Mouse (Mus musculus) retina, postnatal 1 day (tissue): Measurements from ENCODE around the gene Ly6g6e.
"Not testable (repeated sequence)": the region's sequence is repeated elsewhere in the genome, so short reads cannot be mapped to it uniquely, and the experiment has no call there.

Experiments used
- DNase-seq: peaks from one replicate; pipeline ENCODE4 v3.0.0-alpha.2; 2012

Ly6g6e gene

DNA sequence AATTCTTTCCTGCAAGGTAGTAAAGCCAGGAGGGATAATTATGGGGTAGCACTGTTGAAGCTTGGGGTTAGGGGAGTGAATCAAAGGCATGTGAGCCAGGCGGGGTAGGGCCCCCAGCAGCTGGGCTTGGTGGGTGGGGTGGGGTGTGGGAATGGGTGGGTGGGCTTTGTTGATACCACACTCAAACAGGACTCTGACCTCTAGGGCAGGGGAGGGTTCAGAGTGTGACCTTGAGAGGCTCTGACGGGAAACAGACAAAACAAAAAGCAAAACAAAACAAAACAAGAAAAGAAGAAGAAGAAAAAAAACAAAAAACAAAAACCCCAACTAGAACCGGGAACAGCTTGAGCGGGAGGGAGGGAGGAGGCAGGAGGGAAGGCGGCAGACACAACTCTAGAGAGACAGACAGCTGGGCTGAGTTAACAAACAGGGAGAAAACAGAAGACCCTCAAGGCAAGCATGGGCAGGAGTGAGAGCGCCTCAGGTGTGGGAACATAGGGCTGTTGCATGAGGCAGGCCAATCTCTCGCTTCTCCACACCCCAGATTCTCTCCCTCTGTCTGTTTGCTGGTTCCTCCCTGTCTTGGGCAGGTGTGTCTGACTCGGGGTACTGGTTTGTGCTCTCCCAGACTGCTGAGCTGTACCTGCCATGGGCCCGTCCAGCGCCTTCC lies at the start of gene Ly6g6e:
Ly6g6e (plus strand) TSS at position 396 of the 670 bp plus-strand sequence.
- no peak for DNase-seq

DNA sequence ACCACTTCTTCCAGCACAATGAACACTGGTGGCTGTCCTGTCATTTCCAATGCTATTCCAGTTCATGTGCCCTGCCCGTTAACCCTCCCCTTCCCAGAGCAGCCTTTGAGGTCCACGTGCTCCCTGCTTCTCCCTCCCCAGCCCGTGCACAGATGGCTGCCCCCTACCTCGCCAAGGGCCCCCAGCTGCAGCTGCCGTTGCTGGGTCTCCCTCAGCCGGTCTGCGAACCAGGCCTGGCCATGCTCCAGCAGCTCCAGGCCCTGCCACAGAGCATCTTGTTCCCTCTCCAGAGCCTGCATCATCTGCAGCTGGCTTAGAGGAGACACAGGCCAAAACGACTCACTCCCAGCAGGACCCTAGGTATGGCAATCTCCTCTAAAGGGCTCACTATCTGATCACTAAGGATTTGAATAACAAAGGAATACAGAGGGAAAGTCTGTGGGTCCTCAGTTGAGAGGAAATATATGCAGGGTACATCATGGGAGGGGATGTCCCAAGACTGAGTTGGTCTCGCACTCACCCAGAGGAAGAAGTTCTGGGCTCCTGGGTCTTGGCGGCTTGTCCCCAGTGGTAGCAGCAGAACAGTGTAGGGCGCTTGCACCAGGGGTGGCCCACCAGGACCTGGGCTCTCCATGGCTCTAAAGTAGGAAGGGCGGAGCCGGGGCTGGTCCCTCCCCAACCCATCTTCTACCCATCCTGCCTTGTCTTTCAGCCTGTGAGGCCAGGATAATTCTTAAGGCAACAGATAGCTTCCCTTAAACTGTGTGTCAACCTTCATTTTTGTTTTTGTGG lies 49.2 kb upstream of the Ly6g6e start, which contains the start of gene Sapcd1:
Sapcd1 (minus strand) TSS at position 740 of the 792 bp plus-strand sequence.
- DNase-seq: peak; percentile 97

DNA sequence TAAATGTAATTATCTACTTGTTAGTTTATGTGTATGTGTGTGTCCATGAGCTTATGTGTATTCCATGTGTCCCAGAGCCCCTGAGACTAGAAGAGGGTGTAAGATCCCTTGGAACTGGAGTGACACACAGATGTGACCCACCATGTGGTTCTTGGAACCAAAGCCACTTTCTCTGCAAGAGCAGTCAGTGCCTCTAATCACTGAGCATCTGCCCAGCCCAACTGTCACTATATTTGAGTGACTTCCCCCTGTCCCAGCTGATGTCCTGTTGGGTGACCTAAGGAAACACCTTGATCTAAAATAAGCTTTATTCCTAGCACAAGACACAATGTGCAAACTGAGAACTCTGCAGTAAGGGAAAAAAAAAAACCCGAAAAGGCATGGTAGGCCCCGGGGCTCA lies 48.4 kb upstream of the Ly6g6e start:
- no peak for DNase-seq

DNA sequence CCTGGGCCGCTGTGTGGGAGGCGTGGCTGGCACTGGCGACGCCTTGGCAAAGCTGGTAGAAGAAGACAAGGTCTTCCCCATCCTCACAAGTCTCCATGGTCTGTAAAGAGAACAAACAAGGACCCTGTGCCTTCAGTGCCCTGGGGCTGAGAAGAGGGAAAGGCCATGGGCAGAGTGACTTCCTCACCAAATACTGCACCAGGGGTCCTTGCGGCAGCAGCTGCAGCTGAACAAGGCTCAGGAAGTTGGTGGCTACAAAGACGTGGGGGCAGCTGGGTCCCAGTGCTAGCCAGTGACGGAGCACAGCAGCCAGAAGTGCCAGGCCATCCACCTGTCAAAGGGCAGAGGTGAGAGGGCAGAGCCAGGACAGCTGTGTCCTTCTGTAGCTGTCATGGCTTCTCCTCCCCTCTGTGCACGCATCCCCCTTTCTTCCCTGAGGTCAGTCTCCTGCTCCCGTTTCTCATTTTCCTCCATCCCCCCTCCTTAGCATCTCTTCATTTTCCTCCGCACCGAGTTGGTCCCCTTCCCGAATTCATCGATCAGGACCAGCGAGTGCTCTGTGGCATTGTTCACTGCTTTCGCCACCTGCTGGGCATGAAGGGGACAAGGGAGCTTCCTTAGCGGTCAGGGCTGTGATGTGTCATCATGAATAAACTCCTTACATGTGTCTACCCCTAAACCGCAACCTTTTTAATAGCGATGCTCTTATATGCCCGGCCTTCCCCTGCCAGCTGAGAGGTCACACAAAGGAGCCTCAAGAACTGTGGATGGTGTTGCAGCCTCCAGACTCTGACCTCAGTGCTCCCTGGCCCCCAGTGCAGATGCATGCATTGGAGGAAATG lies 46.8 kb upstream of the Ly6g6e start:
- DNase-seq: peak; percentile 75

DNA sequence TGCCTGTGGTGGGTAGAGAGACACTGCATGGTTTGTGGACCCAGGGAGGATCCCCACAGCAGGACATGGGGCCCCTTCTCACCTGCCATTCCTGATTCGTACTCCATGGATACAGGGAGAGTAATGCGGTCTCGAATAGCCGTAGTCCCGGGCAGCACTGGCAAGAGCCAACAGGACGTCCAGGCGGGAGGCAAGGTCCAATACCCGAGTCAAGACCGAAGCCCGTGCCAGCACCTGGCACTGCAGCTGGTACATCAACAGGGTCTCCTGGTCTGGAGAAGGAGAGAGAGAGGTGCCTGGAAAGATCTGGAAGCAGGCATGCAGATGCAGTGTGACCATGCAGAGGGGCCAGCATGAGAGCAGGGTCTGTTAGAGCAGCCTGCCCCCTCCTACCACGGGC lies 45.4 kb upstream of the Ly6g6e start:
- DNase-seq: no peak

DNA sequence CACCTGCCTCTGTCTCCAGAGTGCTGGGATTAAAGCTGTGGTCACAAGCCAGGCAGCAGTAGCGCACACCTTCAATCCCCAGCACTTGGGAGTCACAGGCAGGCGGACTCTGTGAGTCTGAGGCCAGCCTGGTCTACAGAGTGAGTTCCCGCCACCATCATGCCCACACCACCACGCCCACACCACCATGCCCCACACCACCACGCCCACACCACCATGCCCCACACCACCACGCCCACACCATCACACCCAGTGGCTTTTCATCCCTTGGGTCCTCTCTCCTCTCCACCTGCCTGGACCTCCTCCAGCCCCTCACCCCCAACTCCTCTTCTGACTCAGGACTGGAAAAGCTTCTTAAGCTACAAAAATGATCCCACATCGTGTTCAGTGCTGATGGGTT lies 44.8 kb upstream of the Ly6g6e start:
- DNase-seq: no peak

DNA sequence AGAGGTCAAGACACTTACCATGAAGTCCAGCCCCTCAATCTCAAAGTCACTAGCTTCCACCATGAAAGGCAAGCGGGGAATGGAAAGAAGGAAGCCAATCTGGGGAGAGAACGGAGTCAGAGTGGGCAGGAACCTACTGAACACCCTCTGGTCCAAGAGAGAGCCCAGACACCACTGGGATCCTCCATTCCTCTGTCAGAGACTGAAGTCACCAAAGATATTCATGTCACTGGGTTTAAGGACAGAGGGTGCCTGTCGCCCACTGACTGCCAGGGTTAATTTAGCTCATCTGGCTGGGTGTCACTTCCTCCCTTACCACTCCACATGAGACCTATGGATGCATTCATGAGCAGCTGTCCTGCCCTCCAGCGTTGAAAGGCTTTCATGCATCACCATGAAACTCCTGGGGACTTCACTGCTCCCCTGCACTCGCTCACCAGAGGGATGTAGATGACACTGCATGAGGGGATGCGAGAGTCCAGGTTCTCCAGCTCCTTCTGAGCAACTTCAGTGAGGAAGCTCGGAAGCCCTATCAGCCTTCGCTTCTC lies 44.3 kb upstream of the Ly6g6e start:
- DNase-seq: peak; percentile 52

DNA sequence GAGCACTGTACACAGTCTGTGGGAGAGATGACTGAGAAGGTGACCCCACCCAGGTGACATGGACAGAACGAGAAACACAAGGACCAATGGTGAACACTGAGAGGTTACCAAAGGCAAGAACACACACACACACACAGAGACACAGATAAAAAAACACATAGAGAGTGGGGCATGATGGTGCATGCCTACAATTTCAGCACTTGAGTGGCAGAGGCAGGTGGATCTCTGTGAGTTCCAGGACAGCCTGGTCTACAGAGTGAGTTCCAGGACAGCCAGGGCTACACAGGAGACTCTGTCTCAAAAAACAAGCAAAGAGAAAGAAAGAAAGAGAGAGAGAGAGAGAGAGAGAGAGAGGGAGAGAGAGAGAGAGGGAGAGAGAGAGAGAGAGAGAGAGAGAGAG lies 43.0 kb upstream of the Ly6g6e start:
- DNase-seq: not testable (repeated sequence)

DNA sequence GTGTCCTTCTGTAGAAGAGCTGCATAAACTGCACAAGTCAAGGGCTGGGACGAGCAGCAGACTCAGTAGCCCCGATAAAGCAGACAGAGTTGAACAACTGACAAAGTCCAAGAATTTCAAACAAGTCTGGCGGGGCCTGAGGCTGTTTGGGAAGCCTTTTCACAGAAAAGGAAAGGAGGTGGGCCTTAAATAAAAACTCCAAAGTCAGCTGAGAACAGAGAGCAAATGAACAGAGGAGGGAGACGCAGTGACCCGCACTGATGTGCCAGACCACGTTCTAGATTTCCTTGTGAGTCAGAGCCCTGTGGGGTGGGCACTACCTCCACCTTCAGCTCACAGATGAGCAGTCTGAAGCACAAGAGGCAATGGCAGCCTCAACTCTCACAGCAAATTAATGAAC lies 41.8 kb upstream of the Ly6g6e start:
- no peak for DNase-seq

DNA sequence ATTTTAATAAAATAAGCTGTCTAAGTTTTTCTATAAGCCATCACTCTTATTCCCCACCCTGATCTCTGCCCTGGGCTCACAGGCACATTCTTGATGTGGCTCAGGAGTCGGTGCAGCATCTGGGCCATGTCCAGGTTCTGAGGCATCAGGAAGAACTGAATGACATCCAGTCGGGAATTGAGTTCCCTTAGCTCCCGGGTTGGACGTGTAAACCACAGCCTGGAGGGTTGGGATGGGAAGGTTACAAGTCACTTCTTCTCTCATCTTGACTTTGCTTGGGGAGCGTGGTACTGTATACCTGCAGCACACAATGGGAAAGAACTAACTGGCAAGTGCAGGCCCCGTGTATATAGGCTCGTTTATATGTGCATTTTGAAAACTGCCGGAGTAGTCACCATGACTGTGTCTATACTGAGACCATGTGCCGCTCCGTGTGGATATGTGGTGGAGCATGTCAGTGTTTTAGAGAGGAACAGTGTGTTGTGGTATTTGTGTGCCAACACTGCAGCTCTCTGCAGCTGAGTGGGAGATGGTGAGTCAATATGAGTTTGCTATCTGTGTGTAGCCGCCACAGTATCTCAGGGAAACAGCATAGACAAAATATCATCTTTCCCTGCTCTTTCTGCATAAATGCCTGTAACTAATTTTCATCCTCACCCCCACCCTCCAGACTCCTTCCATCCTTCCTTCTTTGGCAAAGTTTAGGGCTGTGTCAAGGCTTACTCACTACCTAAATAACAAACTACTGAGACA lies 37.4 kb upstream of the Ly6g6e start:
- DNase-seq: no peak

DNA sequence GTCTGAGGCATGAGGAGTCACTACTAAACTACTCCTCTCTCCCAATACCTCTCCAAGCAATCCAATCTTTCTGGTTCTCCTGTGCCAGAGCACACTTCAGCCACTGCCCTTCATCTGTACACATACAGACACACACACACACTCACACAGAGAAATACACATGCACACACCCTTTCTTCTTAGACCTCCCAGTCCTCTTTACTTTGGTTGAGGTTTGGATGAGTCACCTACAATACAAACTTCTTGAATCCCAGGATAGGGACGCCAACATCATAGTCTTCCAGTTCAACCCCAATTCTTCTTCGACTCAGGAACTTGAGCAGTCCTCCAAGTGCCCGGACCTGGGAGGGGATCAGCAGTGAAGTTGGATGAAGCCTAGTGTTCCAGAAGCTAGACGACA lies 32.9 kb upstream of the Ly6g6e start:
- no peak for DNase-seq

DNA sequence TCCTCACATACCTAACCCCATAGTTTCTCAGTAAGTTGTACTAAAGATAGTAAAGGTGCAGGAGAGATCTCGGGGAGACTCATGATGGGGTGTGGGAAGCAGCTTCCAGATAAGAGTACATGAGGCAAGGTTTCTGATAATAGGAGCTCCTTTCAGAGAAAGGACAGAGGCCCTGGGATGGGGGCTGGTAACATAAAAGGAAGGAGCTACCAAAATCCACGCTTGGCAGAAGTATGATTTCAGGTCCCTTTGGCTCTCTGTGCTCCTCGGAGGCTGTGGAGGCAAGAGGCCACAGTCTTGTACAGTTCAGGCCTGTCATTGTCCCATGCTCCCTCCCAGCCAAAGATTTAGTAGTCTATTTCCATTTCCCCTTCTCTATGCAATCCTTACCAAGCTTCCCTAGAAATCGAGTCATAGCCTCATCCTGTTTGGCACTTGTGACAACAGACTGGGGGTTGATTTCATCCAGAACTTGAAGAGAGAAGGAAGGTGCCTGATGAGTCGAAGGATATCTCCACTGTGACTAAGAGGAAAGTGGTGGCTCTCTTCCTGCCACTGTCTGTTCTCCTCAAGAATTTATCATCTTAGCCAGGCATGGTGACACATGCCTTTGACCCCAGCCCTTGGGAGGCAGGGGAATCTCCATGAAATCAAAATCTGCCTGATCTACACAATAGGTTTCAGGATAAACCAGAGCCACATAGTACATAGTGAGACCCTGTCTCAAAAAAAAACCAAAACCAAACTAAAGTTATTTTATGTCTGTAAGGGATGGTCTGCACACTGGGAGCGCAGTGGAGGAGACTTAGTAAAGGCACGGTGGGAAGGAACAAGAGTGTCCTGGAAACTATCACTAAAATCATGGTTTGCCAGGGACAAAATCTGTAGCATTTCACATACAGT lies 31.5 kb upstream of the Ly6g6e start:
- DNase-seq: no peak

DNA sequence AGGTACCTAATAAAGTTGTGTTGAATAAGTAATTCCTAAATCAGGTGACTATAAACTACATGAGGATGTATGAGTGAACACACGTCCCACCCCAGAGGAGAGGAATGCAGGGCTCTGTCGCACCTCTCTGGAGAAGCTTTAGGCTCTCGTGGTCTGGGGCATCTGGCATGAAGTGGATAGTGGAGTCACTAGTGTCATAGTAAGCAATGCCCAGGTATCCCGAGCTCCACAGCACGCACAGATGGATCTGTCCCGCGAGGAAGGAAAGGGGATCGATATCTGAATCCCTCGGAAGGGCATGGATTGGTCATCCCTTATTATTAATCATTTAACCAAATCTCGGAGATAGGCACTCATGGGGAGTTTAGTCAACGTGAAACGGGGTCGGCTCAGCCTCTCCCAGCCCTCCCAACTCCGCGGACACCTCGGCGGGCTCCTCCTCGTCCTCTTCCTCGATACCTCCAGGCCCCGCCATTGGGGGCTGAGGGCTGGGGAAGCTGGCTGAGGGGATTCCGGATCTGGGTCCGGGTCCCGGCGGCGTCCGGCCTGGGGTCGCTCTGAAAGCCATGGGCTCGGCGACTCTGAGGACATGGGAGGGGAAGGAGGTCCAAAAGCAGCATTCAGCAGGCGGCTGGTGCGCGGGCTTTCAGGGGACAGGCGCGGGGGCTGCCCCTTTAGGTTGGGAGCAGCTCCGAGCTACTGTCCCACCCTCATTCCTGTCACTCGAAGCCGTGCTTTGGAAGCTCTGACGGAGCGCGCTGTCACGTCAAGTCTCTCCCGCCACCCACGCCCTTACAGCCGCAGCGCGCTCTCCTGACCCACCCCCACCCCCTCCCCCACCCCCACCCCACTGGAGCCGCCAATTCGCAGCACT lies 30.7 kb upstream of the Ly6g6e start:
- no peak for DNase-seq

DNA sequence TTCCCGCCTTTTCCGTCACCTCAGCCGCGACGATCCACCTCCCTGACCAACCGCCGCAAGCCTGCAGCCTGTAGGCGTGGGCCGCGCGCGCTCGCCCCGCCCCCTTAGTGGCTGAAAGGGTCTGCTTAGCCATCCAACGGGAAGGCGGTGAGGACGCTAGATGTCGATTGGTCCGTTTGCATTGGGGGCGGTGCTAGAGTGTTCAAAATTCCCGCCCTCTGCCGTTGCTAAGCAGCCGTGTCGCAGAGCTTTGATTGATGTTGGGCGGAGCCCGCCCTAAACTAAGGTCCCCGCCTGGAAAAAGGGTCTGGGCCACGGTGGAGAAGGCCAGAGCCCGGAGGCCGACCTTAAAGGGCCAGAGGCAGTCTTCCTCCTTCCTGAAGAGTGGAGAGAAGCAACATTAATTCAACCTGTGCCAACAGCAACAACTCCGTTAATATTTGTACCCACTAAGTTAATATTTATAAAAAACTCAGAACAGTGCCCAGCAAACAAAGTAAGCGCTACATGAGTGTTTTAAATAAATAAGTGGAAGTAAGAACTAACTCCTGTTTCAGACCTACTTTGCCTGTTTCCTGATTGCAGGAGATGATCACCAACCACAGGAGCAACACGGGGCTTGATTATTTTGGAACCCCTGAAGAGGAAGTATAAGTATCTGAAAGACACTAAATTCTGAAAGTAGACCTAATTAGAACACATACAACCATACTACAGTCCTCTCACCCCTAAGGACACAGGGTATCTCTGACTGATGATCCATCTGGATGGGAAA lies 29.8 kb upstream of the Ly6g6e start, which contains the start of gene Msh5:
Msh5 (minus strand) TSS at position 65 of the 775 bp plus-strand sequence.
- DNase-seq: peak; percentile 100

DNA sequence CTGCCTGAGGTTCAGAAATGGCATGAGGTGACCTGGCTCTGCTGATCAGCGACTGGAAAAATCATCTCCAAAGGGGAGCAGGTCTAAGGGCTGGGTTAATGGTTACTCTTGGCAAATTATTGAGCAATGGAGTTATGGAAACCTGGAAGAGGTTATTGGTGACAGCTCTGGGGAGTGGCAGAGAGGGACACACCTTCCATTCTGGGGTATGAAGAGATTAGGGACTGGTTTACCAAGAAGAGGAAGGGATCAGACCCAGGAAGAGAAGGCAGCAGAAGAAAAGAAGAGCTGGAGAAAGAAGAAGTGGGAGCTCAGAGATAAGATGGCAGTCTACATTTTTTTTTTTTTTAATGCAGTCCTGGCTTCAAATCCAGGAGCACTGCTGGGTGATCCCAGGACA lies 29.0 kb upstream of the Ly6g6e start:
- DNase-seq: no peak

DNA sequence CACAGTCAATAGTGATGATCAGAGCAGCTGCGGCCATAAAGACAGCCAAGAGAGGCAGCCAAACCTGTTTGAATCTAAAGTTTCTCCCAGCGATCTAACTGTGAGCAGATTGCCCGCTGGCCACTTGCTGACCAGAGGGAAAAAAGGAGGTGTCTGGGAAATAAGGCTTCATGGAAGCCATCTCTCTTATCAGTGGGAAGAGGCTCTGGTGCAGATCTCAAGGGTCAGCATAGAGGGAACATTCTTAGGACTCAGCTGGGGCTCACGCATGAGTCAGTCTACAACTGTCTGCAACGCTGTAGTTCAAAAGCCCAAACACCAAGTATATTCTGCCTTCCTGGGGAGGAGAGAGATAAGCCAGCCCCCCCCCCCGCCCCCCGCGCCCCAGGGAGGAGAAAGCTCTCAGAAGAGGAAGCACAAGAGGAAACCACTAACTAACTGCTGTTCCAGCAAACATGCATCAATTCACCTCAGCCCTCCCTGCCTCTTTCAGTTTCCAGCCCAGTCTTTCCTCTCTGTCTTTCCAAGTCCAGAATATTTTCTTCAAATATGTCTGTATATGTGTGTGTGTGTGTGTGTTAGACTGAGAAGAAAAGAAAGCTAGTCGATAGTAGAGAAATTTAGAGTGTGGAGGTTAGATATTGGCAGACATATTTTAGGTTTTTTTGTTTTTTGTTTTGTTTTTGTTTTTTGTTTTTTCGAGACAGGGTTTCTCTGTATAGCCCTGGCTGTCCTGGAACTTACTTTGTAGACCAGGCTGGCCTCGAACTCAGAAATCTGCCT lies 28.4 kb upstream of the Ly6g6e start:
- DNase-seq: no peak

DNA sequence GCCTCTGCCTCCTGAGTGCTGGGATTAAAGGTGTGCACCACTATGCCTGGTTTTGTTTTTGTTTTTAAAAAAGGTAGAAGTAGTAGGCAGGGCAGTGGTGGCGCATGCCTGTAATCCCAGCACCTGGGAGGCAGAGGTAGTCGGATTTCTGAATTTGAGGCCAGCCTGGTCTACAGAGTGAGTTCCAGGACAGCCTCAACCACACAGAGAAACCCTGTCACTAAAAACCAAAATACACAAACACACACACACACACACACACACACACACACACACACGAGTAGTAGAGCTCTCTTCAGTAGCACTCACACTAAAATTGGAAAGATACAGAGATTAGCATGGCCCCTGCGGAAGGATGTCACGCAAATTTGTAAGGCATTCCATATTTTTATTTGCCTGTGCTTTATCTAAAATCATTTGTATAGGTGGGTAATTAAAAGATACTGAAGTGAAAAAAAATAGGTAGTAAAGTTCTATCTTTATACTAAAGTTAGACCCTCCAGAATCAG lies 27.7 kb upstream of the Ly6g6e start:
- DNase-seq: no peak

DNA sequence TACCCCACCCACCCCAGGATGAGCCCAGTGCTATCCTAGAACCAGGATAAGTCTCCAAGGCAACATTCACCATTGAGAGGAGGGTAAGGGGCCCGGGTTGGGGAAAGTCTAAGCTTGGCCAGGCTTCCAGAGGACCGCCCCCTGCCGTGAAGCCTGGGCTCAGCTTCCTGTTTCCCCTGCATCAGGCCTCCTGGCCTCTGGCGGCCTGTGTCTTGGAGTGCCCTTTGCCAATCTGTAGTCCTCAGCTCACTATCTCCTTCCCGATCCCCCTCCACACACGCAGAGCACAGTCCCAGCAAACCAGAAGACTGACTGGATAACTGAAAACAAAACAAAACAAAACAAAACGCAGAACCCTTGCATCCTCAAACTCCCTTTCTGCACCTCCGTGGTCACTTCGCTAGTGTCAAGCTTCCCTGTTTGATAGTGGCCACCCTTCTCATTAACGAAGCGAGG lies 27.1 kb upstream of the Ly6g6e start, which contains the start of gene Clic1:
Clic1 (plus strand) TSS at position 406 of the 456 bp plus-strand sequence.
- peak; percentile 93 for DNase-seq
